Mouse (Mus musculus): ENCODE data around the gene Tnfaip8l1. TPM values are rescaled to one million over a fixed set of nuclear protein-coding genes. Genes with fewer than 3 reads are reported as not detected.

Tnfaip8l1 gene
- polyA plus RNA-seq, 1 experiment from 2014 or later = 8.9 TPM

GRCm38 (mm10) chr17:56214229-56214628 is 52.0 kb downstream of the Tnfaip8l1 start:
- no peak for ATAC-seq (ENCODE audit: low FRiP score)
- H3K9me3 ChIP-seq (replicated peaks) = no peaks in the 10 kb centered on the region
- peaks cover 21% of the 10 kb centered on the region for H3K4me1 ChIP-seq
- 85% methylated on average over 1 of the region's 1 CpGs for WGBS
- H3K27ac ChIP-seq = no peak overlapping the region
- H3K9ac ChIP-seq = no peak overlapping the region
- H3K27me3 ChIP-seq = no peaks in the 10 kb centered on the region
- no peak overlapping the region for H3K4me2 ChIP-seq (replicated peaks)
- peaks cover 35% of the 10 kb centered on the region for H3K36me3 ChIP-seq
- H3K4me3 ChIP-seq = no peak overlapping the region

- Histone ChIP-seq H3K9ac (peak overlapping the region; percentile 94), H3K4me1 (peaks cover 21% of the 10 kb centered on the region), H3K4me2 (replicated peaks) (peak overlapping the region; percentile 85), H3K27me3 (0 out of 2 replicates have a peak, but pooled peaks cover 2% of the 10 kb centered on the region), H3K36me3 (peaks cover 10% of the 10 kb centered on the region; the same call in 1 of the 2 replicates), H3K4me3 (peak overlapping the region; percentile 93), H3K27ac (no peak overlapping the region), H3K9me3 (replicated peaks) (no peaks in the 10 kb centered on the region)
- ATAC-seq (ENCODE audit: low FRiP score) = no peak
- 68% methylated on average over 13 of the region's 13 CpGs for WGBS
Measured at GRCm38 (mm10) chr17:56217670-56218069, 55.4 kb downstream of the Tnfaip8l1 start.

GRCm38 (mm10) chr17:56218377-56219191 is 56.3 kb downstream of the Tnfaip8l1 start, which contains the start of gene Dpp9:
Gene Dpp9, minus strand, starts transcription at chr17:56218905.
- 0 out of 2 replicates have a peak, but pooled peaks cover 4% of the 10 kb centered on the region for H3K27me3 ChIP-seq
- peaks cover 6% of the 10 kb centered on the region; the same call in 1 of the 2 replicates for H3K36me3 ChIP-seq
- peak within 1 kb of the TSS; percentile 93 for H3K4me3 ChIP-seq
- H3K27ac ChIP-seq = peak within 1 kb of the TSS; percentile 91
- peak within 1 kb of the TSS; percentile 85 for H3K4me2 ChIP-seq (replicated peaks)
- ATAC-seq (ENCODE audit: low FRiP score) = peak; percentile 100
- H3K9ac ChIP-seq = peak within 1 kb of the TSS; percentile 94
- no peaks in the 10 kb centered on the region for H3K9me3 ChIP-seq (replicated peaks)
- H3K4me1 ChIP-seq = peaks cover 21% of the 10 kb centered on the region
- under 1% methylated on average over 74 of the region's 78 CpGs for WGBS

DNA sequence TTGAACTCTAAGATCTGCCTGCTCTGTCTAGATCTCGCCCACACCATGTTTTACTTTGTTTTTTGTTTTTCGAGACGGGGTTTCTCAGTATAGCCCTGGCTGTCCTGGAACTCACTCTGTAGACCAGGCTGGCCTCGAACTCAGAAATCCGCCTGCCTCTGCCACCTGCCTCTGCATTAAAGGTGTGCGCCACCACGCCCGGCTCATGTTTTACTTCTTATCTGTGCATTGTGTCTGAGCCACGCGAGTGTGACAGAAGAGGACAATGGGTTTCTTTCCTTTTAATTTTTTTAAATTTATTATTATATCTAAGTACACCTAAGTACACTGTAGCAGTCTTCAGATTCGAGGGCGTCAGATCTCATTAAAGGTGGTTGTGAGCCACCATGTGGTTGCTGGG is 57.0 kb downstream of the Tnfaip8l1 start:
- peak overlapping the region; percentile 93 for H3K4me3 ChIP-seq
- WGBS = 46% methylated on average over 12 of the region's 12 CpGs
- H3K4me1 ChIP-seq = peaks cover 21% of the 10 kb centered on the region
- peak overlapping the region; percentile 85 for H3K4me2 ChIP-seq (replicated peaks)
- H3K27me3 ChIP-seq = 0 out of 2 replicates have a peak, but pooled peaks cover 4% of the 10 kb centered on the region
- peaks cover 3% of the 10 kb centered on the region; the same call in 1 of the 2 replicates for H3K36me3 ChIP-seq
- ATAC-seq (ENCODE audit: low FRiP score) = peak; percentile 41; the same call in 1 of the 2 replicates
- H3K27ac ChIP-seq = peak overlapping the region; percentile 91
- peak overlapping the region; percentile 94 for H3K9ac ChIP-seq
- no peaks in the 10 kb centered on the region for H3K9me3 ChIP-seq (replicated peaks)

DNA sequence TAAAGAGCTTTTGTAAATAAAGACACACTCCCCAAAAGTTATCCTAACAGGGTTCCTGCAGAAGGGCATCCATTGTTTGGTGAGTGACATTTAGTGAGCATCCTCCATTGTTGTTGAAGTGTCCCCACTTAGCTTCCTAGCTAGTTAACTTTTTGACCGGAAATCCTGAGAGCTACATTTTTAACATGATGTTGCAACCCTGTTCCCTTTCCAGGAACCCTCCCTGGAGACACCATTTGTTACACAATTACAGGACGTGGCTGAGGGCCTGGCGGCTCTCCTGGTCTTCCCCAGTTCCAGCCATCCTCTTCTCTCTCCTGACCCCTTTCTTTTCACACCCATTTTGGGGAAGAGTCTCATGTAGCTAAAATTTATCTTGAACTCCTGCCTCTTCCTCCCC is 57.5 kb downstream of the Tnfaip8l1 start:
- Histone ChIP-seq H3K4me3 (no peak overlapping the region), H3K27ac (no peak overlapping the region), H3K4me2 (replicated peaks) (peak overlapping the region; percentile 85; the same call in 1 of the 2 replicates), H3K9ac (no peak overlapping the region), H3K27me3 (0 out of 2 replicates have a peak, but pooled peaks cover 4% of the 10 kb centered on the region), H3K9me3 (replicated peaks) (no peaks in the 10 kb centered on the region), H3K4me1 (peaks cover 21% of the 10 kb centered on the region), H3K36me3 (peaks cover 3% of the 10 kb centered on the region; the same call in 1 of the 2 replicates)
- no peak for ATAC-seq (ENCODE audit: low FRiP score)
- 67% methylated on average over 3 of the region's 3 CpGs for WGBS

Small RNA genes lying within 50 kb of the gene (microRNA-seq; reads per million reads assigned to microRNA genes)
- not detected for gene Gm44397

Other genes with a start within 250 kb of the Tnfaip8l1 start
- 6.2 and 6.3 TPM in 2 replicates for gene Zfp119b, start 213.0 kb upstream of the Tnfaip8l1 start, polyA plus RNA-seq (2016; fragmentation: Nextera tagmentation; extraction: Ambion mirVana)
- 2.6 and 4.4 TPM in 2 replicates for gene Ebi3, start 209.8 kb upstream of the Tnfaip8l1 start, polyA plus RNA-seq (2016; fragmentation: Nextera tagmentation; extraction: Ambion mirVana)
- 24.1 and 26.7 TPM in 2 replicates for gene Yju2, start 203.4 kb upstream of the Tnfaip8l1 start, polyA plus RNA-seq (2016; fragmentation: Nextera tagmentation; extraction: Ambion mirVana)
- gene Shd, start 192.0 kb upstream of the Tnfaip8l1 start, polyA plus RNA-seq (2016; fragmentation: Nextera tagmentation; extraction: Ambion mirVana) = 133 and 135 TPM in 2 replicates
- gene Fsd1, start 176.0 kb upstream of the Tnfaip8l1 start, polyA plus RNA-seq (2016; fragmentation: Nextera tagmentation; extraction: Ambion mirVana) = 96.4 and 103 TPM in 2 replicates
- 6.5 and 6.6 TPM in 2 replicates for gene Stap2, start 156.9 kb upstream of the Tnfaip8l1 start, polyA plus RNA-seq (2016; fragmentation: Nextera tagmentation; extraction: Ambion mirVana)
- gene Mpnd, start 156.8 kb upstream of the Tnfaip8l1 start, polyA plus RNA-seq (2016; fragmentation: Nextera tagmentation; extraction: Ambion mirVana) = 196 and 209 TPM in 2 replicates
- 141 and 144 TPM in 2 replicates for gene Sh3gl1, start 125.8 kb upstream of the Tnfaip8l1 start, polyA plus RNA-seq (2016; fragmentation: Nextera tagmentation; extraction: Ambion mirVana)
- 26.8 and 30.2 TPM in 2 replicates for gene Chaf1a, start 122.0 kb upstream of the Tnfaip8l1 start, polyA plus RNA-seq (2016; fragmentation: Nextera tagmentation; extraction: Ambion mirVana)
- 62.4 and 64.5 TPM in 2 replicates for gene Ubxn6, start 87.4 kb upstream of the Tnfaip8l1 start, polyA plus RNA-seq (2016; fragmentation: Nextera tagmentation; extraction: Ambion mirVana)
- 167 and 177 TPM in 2 replicates for gene Hdgfl2, start 82.8 kb upstream of the Tnfaip8l1 start, polyA plus RNA-seq (2016; fragmentation: Nextera tagmentation; extraction: Ambion mirVana)
- gene Plin4, start 52.7 kb upstream of the Tnfaip8l1 start, polyA plus RNA-seq (2016; fragmentation: Nextera tagmentation; extraction: Ambion mirVana) = 0.06 and 0.09 TPM in 2 replicates
- 0.42 and 0.62 TPM in 2 replicates for gene Plin5, start 44.9 kb upstream of the Tnfaip8l1 start, polyA plus RNA-seq (2016; fragmentation: Nextera tagmentation; extraction: Ambion mirVana)
- 0.25 and 0.27 TPM in 2 replicates for gene Lrg1, start 40.5 kb upstream of the Tnfaip8l1 start, polyA plus RNA-seq (2016; fragmentation: Nextera tagmentation; extraction: Ambion mirVana)
- gene Sema6b, start 22.1 kb upstream of the Tnfaip8l1 start, polyA plus RNA-seq (2016; fragmentation: Nextera tagmentation; extraction: Ambion mirVana) = 9.6 and 11.2 TPM in 2 replicates
- 59.2 and 63.0 TPM in 2 replicates for gene Mydgf, start 21.4 kb downstream of the Tnfaip8l1 start, polyA plus RNA-seq (2016; fragmentation: Nextera tagmentation; extraction: Ambion mirVana)
- 38.7 and 39.2 TPM in 2 replicates for gene Dpp9, start 56.4 kb downstream of the Tnfaip8l1 start, polyA plus RNA-seq (2016; fragmentation: Nextera tagmentation; extraction: Ambion mirVana)
- 19.5 and 19.8 TPM in 2 replicates for gene Fem1a, start 94.3 kb downstream of the Tnfaip8l1 start, polyA plus RNA-seq (2016; fragmentation: Nextera tagmentation; extraction: Ambion mirVana)
- gene Ticam1, start 114.3 kb downstream of the Tnfaip8l1 start, polyA plus RNA-seq (2016; fragmentation: Nextera tagmentation; extraction: Ambion mirVana) = 2.3 and 2.5 TPM in 2 replicates
- gene Plin3, start 130.4 kb downstream of the Tnfaip8l1 start, polyA plus RNA-seq (2016; fragmentation: Nextera tagmentation; extraction: Ambion mirVana) = 37.1 and 37.2 TPM in 2 replicates
- gene Arrdc5, start 137.8 kb downstream of the Tnfaip8l1 start, polyA plus RNA-seq (2016; fragmentation: Nextera tagmentation; extraction: Ambion mirVana) = not detected in 2 replicates
- gene Uhrf1, start 140.8 kb downstream of the Tnfaip8l1 start, polyA plus RNA-seq (2016; fragmentation: Nextera tagmentation; extraction: Ambion mirVana) = 95.7 and 99.9 TPM in 2 replicates
- gene Kdm4b, start 163.6 kb downstream of the Tnfaip8l1 start, polyA plus RNA-seq (2016; fragmentation: Nextera tagmentation; extraction: Ambion mirVana) = 75.3 and 86.9 TPM in 2 replicates